Mouse (Mus musculus) stomach, embryonic 16.5 days (tissue): ENCODE data around the gene Nfe2l2. TPM values are rescaled to one million over a fixed set of nuclear protein-coding genes. Genes with fewer than 3 reads are reported as not detected.

Source experiments
- microRNA-seq: library from miRNA; unstranded; fragments of <30 nt; microRNA quantifications from one replicate; pipeline ENCODE4, GENCODE M21; 2016
- polyA plus RNA-seq: library from polyadenylated mRNA; unstranded; fragments of >200 nt; fragmentation: Nextera tagmentation; extraction: Ambion mirVana; gene quantifications from 2 replicates; pipeline ENCODE4 v1.2.1, GENCODE M21; 2015

The Nfe2l2 gene
- polyA plus RNA-seq, 1 experiment from 2014 or later: 128 TPM

Small RNAs within 50 kb of the gene (microRNA-seq; reads per million reads assigned to microRNA genes)
- gene Gm24574: not detected

Other genes starting within 250 kb of the Nfe2l2 start
- gene Hnrnpa3, start 45.4 kb downstream of the Nfe2l2 start, polyA plus RNA-seq: 194 and 260 TPM in 2 replicates
- gene Agps, start 127.5 kb upstream of the Nfe2l2 start, polyA plus RNA-seq: 25.6 and 28.1 TPM in 2 replicates
- 12.3 and 13.7 TPM in 2 replicates for gene Ttc30b, start 233.9 kb upstream of the Nfe2l2 start, polyA plus RNA-seq